Mouse (Mus musculus) intestine, embryonic 16.5 days (tissue): ENCODE data around the gene Thsd1. TPM values are rescaled to one million over a fixed set of nuclear protein-coding genes. Genes with fewer than 3 reads are reported as not detected.

ENCODE experiments used
- ATAC-seq: fragments of 200-750 bp; cut with Nextera tagmentation; 2 replicates; pipeline ENCODE4 v1.8.0; 2017; ENCODE audit warnings: moderate TSS enrichment, moderate library complexity
- H3K27ac ChIP-seq: fragments of 300-500 bp; sonication (generic); 2 replicates; pipeline ENCODE4 v1.5.1; 2014; ENCODE audit warnings: mild to moderate bottlenecking, low read length
- H3K27me3 ChIP-seq: fragments of 300-500 bp; sonication (generic); replicated peaks from 2 replicates; pipeline ENCODE4 v1.6.1; 2014; ENCODE audit warnings: low read length, control low read depth, mixed read lengths; ENCODE audit not compliant: control insufficient read depth, insufficient read depth
- H3K36me3 ChIP-seq: fragments of 300-500 bp; sonication (generic); 2 replicates; pipeline ENCODE4 v1.6.1; 2014; ENCODE audit warnings: low read length, control low read depth; ENCODE audit not compliant: control insufficient read depth, insufficient read depth
- H3K4me1 ChIP-seq: fragments of 300-500 bp; sonication (generic); 2 replicates; pipeline ENCODE4 v1.6.1; 2014; ENCODE audit warnings: low read length, control low read depth, mixed read lengths; ENCODE audit not compliant: control insufficient read depth, insufficient read depth
- H3K4me2 ChIP-seq: fragments of 300-500 bp; sonication (generic); 2 replicates; pipeline ENCODE4 v1.6.1; 2014; ENCODE audit warnings: low read depth, low read length, control low read depth
- H3K4me3 ChIP-seq: fragments of 300-500 bp; sonication (generic); 2 replicates; pipeline ENCODE4 v1.5.1; 2014; ENCODE audit warnings: mild to moderate bottlenecking, low read length
- H3K9ac ChIP-seq: fragments of 300-500 bp; sonication (generic); 2 replicates; pipeline ENCODE4 v1.6.1; 2014; ENCODE audit warnings: low read depth, low read length
- H3K9me3 ChIP-seq: fragments of 300-500 bp; sonication (generic); 2 replicates; pipeline ENCODE4 v1.6.1; 2016; ENCODE audit warnings: low read length, control low read depth; ENCODE audit not compliant: control insufficient read depth
- WGBS: fragments of 180-500 bp; shearing (Covaris S2); extraction: QIAGEN DNeasy Blood & Tissue Kit; methylation state at CpG from one replicate; pipeline ENCODE4 v1.1.7; 2014; 5-methylcytosine and 5-hydroxymethylcytosine counted together
- polyA plus RNA-seq: library from polyadenylated mRNA; unstranded; fragments of >200 nt; fragmentation: Nextera tagmentation; extraction: Ambion mirVana; gene quantifications from 2 replicates; pipeline ENCODE4 v1.2.1, GENCODE M21; 2015

The Thsd1 gene
- polyA plus RNA-seq, 1 experiment from 2014 or later, result 7.2 TPM

DNA sequence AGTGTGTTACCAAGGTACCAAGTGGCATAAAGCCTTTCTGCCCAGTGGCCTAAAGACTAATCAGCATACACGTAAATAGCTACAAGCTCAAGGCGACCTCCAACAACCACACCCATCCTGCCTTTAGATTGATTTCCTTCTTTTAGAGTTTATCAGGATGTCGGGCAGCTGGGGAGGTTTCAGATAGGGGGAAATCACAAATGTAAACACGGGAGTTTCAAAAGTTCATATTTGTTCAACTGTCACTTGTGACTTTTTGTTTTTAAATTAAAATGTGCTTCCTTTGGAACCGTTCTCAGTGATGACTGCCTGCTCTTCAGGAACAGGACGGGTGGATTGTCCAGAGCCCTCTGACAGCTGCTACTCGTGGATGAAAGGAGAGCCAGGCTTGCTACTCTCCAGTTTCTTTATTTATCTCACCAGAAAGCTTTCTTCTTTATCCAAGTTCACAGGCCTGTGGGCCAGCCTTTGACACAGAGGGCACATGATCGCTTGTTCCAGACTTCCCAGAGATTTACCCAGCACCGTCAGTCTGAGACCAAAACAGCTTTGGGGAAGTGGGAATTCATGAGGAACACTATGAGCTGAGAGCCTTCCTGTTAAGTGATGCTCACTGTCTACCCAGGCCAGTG is 33.1 kb downstream of the Thsd1 start:
- ATAC-seq, result 0 out of 2 replicates have a peak, but pooled peaks have one; percentile 33
- H3K9me3 ChIP-seq, result no peaks in the 10 kb centered on the region
- WGBS, result 31% methylated on average over 9 of the region's 9 CpGs

DNA sequence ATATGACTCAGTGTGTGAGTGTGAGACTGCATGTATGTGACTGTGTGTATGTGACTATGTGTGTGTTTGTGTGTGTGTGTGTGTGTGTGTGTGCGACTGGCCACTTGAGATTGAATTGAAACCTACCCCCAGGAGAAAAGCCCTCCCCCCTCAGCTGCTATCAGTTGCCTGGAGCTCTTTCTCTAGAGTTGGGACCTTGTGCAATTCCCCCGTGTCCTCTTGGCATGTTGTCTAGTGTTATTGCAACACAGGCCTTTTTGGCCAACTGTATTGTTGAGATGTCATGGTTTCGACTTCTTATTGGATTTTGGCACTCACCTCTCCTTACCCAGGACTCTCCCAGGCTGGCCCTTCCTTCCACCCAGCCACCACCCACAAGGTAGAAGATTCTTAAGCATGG is 35.2 kb downstream of the Thsd1 start:
- H3K4me1 ChIP-seq, result no peaks in the 10 kb centered on the region
- ATAC-seq, result no peak
- WGBS, result 81% methylated on average over 3 of the region's 3 CpGs
- H3K27ac ChIP-seq, result no peak overlapping the region
- no peaks in the 10 kb centered on the region for H3K9me3 ChIP-seq
- H3K9ac ChIP-seq, result no peak overlapping the region
- no peaks in the 10 kb centered on the region for H3K27me3 ChIP-seq
- H3K36me3 ChIP-seq, result no peaks in the 10 kb centered on the region
- H3K4me3 ChIP-seq, result no peak overlapping the region
- no peak overlapping the region for H3K4me2 ChIP-seq

More for the DNA sequence above, 33.1 kb downstream of the Thsd1 start:
- H3K4me1 ChIP-seq, result no peaks in the 10 kb centered on the region
- no peak overlapping the region for H3K4me3 ChIP-seq
- H3K9ac ChIP-seq, result no peak overlapping the region
- no peaks in the 10 kb centered on the region for H3K27me3 ChIP-seq
- no peaks in the 10 kb centered on the region for H3K36me3 ChIP-seq
- H3K4me2 ChIP-seq, result no peak overlapping the region
- no peak overlapping the region for H3K27ac ChIP-seq

DNA sequence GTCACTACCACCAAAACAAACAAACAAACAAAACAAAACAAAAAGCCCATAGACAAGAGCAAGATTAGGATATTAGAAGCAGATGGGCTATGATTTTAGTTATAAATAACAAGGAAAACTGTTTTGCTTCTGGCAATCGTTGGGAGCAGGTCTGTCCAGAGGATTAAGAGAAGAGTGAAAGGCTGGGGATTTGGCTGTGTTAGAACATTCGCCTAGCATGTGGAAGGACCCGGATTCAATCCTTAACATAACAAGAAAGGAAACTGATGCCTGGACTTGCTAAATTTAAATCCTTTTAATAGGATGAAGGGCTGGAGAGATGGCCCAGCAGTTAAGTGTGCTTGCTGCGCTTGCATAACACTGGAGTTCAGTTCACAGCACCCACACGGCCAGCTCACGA is 37.2 kb downstream of the Thsd1 start:
- H3K9me3 ChIP-seq, result no peaks in the 10 kb centered on the region
- no peak overlapping the region for H3K27ac ChIP-seq
- WGBS, result 84% methylated on average over 6 of the region's 6 CpGs
- H3K4me1 ChIP-seq, result no peaks in the 10 kb centered on the region
- H3K27me3 ChIP-seq, result no peaks in the 10 kb centered on the region
- no peak overlapping the region for H3K4me3 ChIP-seq
- H3K4me2 ChIP-seq, result no peak overlapping the region
- H3K9ac ChIP-seq, result no peak overlapping the region
- no peak for ATAC-seq
- H3K36me3 ChIP-seq, result no peaks in the 10 kb centered on the region

DNA sequence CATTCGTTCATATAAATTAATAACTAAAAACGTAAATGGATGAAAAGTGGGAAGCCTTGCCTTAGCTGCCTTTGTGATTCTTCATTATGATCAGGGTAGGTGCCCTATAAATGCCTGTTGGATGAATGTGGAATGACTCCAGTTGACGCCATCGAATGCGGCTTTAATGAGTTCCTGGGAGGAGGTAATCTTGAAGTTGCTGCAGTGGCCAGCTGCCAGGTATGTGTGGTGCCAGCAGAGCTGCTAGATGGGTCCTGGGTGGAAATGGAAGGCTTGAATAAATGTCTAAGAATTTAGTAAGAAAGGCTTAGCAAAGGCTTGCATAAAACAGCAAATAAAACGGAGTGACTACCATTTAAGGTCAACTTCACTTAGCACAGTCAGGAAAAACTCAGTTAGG is 37.7 kb downstream of the Thsd1 start:
- H3K27me3 ChIP-seq, result no peaks in the 10 kb centered on the region
- H3K4me3 ChIP-seq, result no peak overlapping the region
- no peaks in the 10 kb centered on the region for H3K9me3 ChIP-seq
- WGBS, result 88% methylated on average over 6 of the region's 6 CpGs
- H3K4me2 ChIP-seq, result no peak overlapping the region
- no peaks in the 10 kb centered on the region for H3K36me3 ChIP-seq
- H3K9ac ChIP-seq, result no peak overlapping the region
- no peak overlapping the region for H3K27ac ChIP-seq
- ATAC-seq, result no peak
- H3K4me1 ChIP-seq, result no peaks in the 10 kb centered on the region

DNA sequence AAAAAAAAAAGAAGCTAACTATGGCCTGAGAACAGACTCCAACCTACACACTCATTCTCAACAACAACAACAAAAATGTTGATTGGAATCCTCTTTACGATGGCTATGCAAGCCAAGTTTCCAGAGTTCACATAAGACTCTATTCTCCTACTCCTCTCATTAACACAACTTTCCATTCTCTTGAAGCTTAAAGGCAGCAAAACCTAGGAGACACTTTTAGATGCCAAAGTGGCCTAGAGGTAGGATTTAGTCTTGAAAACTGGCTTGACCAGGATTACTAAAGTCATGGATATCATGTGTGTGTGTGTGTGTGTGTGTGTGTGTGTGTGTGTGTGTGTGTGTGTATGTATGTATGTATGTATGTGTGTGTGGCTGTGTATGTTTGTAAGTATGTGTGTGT is 38.1 kb downstream of the Thsd1 start:
- H3K4me2 ChIP-seq, result no peak overlapping the region
- no peaks in the 10 kb centered on the region for H3K9me3 ChIP-seq
- H3K36me3 ChIP-seq, result no peaks in the 10 kb centered on the region
- H3K27me3 ChIP-seq, result no peaks in the 10 kb centered on the region
- ATAC-seq, result no peak
- no peak overlapping the region for H3K9ac ChIP-seq
- H3K4me3 ChIP-seq, result no peak overlapping the region
- no peak overlapping the region for H3K27ac ChIP-seq
- WGBS, result 86% methylated on average over 1 of the region's 1 CpGs
- H3K4me1 ChIP-seq, result no peaks in the 10 kb centered on the region

DNA sequence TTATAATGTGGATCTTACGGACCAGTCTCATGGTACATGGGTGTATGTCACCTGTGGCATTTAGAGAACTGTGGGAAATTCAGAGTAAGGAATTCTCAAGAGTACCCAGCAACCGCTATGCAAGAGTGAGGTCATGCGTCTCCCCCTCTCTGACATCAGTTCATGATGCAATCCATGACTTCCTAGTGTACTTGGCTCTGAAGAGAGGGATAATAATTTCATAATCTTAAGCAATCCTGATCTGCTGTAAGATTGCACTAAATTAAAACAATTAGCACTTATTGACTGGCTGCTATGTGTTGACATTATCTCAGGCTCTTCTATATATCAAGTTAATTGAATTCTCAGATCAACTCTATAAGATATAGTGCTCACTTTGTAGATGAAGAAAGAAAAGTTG is 39.7 kb downstream of the Thsd1 start:
- no peaks in the 10 kb centered on the region for H3K9me3 ChIP-seq
- no peak overlapping the region for H3K9ac ChIP-seq
- H3K4me3 ChIP-seq, result no peak overlapping the region
- H3K27ac ChIP-seq, result no peak overlapping the region
- H3K4me1 ChIP-seq, result no peaks in the 10 kb centered on the region
- H3K36me3 ChIP-seq, result no peaks in the 10 kb centered on the region
- ATAC-seq, result no peak
- no peaks in the 10 kb centered on the region for H3K27me3 ChIP-seq
- WGBS, result 90% methylated on average over 3 of the region's 3 CpGs
- H3K4me2 ChIP-seq, result no peak overlapping the region

DNA sequence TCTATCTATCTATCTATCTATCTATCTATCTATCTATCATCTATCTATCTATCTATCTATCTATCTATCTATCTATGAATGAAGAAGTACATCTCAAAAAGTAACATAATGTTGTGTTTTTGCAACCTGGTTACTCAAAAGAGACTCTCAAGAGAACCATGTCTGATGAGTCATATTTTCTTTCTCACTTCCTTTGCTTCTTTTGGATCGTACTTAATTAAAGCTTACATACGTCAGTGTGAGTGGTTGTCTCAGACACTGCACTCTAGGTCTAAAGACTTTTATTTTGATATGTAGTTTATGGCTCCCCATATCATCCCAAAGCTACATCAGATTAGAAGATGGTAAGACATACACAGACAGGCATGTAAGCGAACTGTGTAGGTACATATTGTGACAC is 46.0 kb downstream of the Thsd1 start:
- ATAC-seq, result no peak
- 86% methylated on average over 3 of the region's 3 CpGs for WGBS
- no peak overlapping the region for H3K4me2 ChIP-seq

DNA sequence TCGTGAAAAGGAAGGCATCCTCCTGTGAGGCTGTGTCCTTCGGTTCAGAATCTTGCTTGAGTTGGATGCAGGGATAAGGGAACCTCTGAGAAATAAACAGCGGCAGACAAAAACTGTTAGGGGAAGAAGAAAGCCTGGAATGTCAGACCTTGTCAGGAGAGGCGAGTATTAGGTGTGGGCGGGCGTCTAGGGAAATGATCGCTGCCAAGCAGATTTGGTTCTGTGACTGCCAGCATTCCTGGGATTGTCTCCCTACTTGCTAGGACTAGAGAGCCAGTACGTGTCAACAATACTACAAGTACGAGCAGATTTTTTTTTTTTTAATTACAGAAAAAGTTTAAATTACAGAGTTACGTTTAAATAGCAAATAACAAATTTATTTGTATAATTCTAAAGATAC is 47.5 kb downstream of the Thsd1 start:
- H3K27ac ChIP-seq, result no peak overlapping the region
- no peaks in the 10 kb centered on the region for H3K36me3 ChIP-seq
- H3K4me1 ChIP-seq, result no peaks in the 10 kb centered on the region
- 66% methylated on average over 10 of the region's 10 CpGs for WGBS
- H3K27me3 ChIP-seq, result no peaks in the 10 kb centered on the region
- ATAC-seq, result no peak
- H3K9ac ChIP-seq, result no peak overlapping the region
- no peaks in the 10 kb centered on the region for H3K9me3 ChIP-seq
- H3K4me3 ChIP-seq, result no peak overlapping the region
- H3K4me2 ChIP-seq, result no peak overlapping the region

More for the DNA sequence above, 46.0 kb downstream of the Thsd1 start:
- H3K9ac ChIP-seq, result no peak overlapping the region
- no peaks in the 10 kb centered on the region for H3K27me3 ChIP-seq
- no peaks in the 10 kb centered on the region for H3K9me3 ChIP-seq
- no peak overlapping the region for H3K27ac ChIP-seq
- H3K4me3 ChIP-seq, result no peak overlapping the region
- no peaks in the 10 kb centered on the region for H3K36me3 ChIP-seq
- H3K4me1 ChIP-seq, result no peaks in the 10 kb centered on the region

DNA sequence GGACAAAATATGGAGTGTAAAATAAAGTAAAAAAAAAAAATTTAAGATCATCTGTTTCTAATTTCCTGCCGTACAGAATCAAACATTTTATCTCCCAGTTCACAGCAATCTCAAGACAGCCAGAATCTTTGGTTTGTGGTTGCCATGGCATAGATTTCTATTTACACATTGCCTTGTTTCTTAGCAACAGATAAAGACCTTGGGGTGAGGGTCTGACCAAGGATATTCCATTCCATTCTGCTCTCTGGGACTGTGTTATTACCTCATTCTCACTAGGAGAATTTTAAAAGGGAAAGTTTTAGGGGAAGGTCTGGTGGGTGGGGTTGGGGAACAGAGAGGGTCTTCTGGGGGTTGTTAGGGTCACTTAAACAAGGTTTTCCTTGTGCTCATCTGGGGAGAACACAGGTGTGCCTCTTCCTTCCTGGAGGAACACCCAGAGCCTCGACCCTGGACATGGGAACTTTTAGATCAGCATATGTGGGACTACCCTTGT is 55.9 kb downstream of the Thsd1 start, which contains the start of gene Tpte:
Gene Tpte (plus strand): TSS at position 443 of the 493 bp plus-strand sequence.
- H3K27ac ChIP-seq, result no peak within 1 kb of the TSS
- H3K36me3 ChIP-seq, result no peaks in the 10 kb centered on the region
- WGBS, result 47% methylated on average over 2 of the region's 2 CpGs
- no peaks in the 10 kb centered on the region for H3K9me3 ChIP-seq
- no peak within 1 kb of the TSS for H3K4me2 ChIP-seq
- no peaks in the 10 kb centered on the region for H3K4me1 ChIP-seq
- no peaks in the 10 kb centered on the region for H3K27me3 ChIP-seq
- H3K4me3 ChIP-seq, result no peak within 1 kb of the TSS
- H3K9ac ChIP-seq, result no peak within 1 kb of the TSS
- no peak for ATAC-seq

DNA sequence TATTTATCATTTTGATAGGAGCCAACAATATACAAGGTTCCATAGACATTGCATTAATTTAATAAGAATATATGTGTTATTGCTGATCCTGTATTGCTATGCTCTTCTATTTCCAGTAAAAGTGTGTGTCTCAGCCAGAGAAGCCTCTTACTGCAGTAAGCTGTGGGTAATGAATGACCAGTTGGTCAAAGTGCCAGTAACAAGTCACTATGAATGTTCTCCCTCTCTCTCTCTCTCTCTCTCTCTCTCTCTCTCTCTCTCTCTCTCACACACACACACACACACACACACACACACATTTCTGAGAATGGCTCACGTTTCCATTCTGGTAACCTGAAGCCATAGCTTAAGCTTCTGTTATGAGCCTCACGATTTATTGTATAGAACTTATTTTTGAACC is 75.2 kb downstream of the Thsd1 start:
- Histone ChIP-seq H3K4me2 (no peak overlapping the region), H3K27ac (no peak overlapping the region), H3K4me3 (no peak overlapping the region), H3K4me1 (no peaks in the 10 kb centered on the region), H3K27me3 (no peaks in the 10 kb centered on the region), H3K36me3 (no peaks in the 10 kb centered on the region), H3K9ac (no peak overlapping the region), H3K9me3 (no peaks in the 10 kb centered on the region)
- 60% methylated on average over 2 of the region's 2 CpGs for WGBS
- no peak for ATAC-seq
